Mouse (Mus musculus) cerebellum, adult 8-10 months (tissue): ENCODE measurements around the gene Ushbp1.
"Not testable (repeated sequence)": the region's sequence is repeated elsewhere in the genome, so short reads cannot be mapped to it uniquely, and the experiment has no call there.

Source experiments
- DNase-seq: peaks from one replicate; pipeline ENCODE4 v3.0.0; 2022

The Ushbp1 gene

GRCm38 (mm10) chr8:71395629-71396028 is at the start of gene Ushbp1:
Ushbp1 (minus strand) TSS chr8:71395802.
- peak; percentile 33 for DNase-seq

- DNase-seq: no peak
These were observed 49.5 kb upstream of the Ushbp1 start for GRCm38 (mm10) chr8:71445096-71445495.

GRCm38 (mm10) chr8:71441404-71441803 is 45.8 kb upstream of the Ushbp1 start:
- DNase-seq: peak; percentile 54

- DNase-seq: no peak
These were observed 41.4 kb upstream of the Ushbp1 start for GRCm38 (mm10) chr8:71437041-71437440.

- DNase-seq: not testable (repeated sequence)
These were observed 37.3 kb upstream of the Ushbp1 start for GRCm38 (mm10) chr8:71432935-71433334.

- no peak for DNase-seq
These were observed 26.5 kb upstream of the Ushbp1 start for GRCm38 (mm10) chr8:71422121-71422520.

GRCm38 (mm10) chr8:71411535-71412273 is 16.1 kb upstream of the Ushbp1 start:
- no peak for DNase-seq

- DNase-seq: peak; percentile 2
These were observed 12.6 kb upstream of the Ushbp1 start for GRCm38 (mm10) chr8:71408231-71408630.

GRCm38 (mm10) chr8:71407441-71407840 is 11.8 kb upstream of the Ushbp1 start:
- DNase-seq: peak; percentile 2

- peak; percentile 47 for DNase-seq
These were observed 10.8 kb upstream of the Ushbp1 start for GRCm38 (mm10) chr8:71406099-71407015.

- DNase-seq: peak; percentile 95
These were observed 9.9 kb upstream of the Ushbp1 start, which contains the start of gene Ankle1 for GRCm38 (mm10) chr8:71405401-71406098. Ankle1 (plus strand) TSS chr8:71406010.

- peak; percentile 23 for DNase-seq
These were observed 9.3 kb upstream of the Ushbp1 start for GRCm38 (mm10) chr8:71404951-71405351.

GRCm38 (mm10) chr8:71404011-71404410 is 8.4 kb upstream of the Ushbp1 start:
- DNase-seq: peak; percentile 3

- peak; percentile 5 for DNase-seq
These were observed 7.7 kb upstream of the Ushbp1 start for GRCm38 (mm10) chr8:71403107-71403885.

- DNase-seq: no peak
These were observed 6.9 kb upstream of the Ushbp1 start for GRCm38 (mm10) chr8:71402446-71402964.

- DNase-seq: peak; percentile 3
These were observed 5.9 kb upstream of the Ushbp1 start for GRCm38 (mm10) chr8:71401454-71401853.

- peak; percentile 3 for DNase-seq
These were observed 5.2 kb upstream of the Ushbp1 start for GRCm38 (mm10) chr8:71400826-71401225.

- peak; percentile 35 for DNase-seq
These were observed 2.1 kb upstream of the Ushbp1 start for GRCm38 (mm10) chr8:71397701-71398100.

GRCm38 (mm10) chr8:71396639-71397305 is 1.2 kb upstream of the Ushbp1 start, which contains the start of gene Babam1:
Babam1 (plus strand) TSS chr8:71396861.
- peak; percentile 93 for DNase-seq

- DNase-seq: peak; percentile 22
These were observed 531 bp downstream of the Ushbp1 start for GRCm38 (mm10) chr8:71395071-71395470.

- DNase-seq: no peak
These were observed 1.1 kb downstream of the Ushbp1 start for GRCm38 (mm10) chr8:71394481-71394880.
